Mouse (Mus musculus) thymus, postnatal 10 days (tissue): ENCODE measurements around the gene Pid1.

ENCODE experiments used
- DNase-seq, 2 experiments: peaks; one replicate each; pipeline ENCODE4 v3.0.0; 2021; ENCODE audit warnings: low spot score in 2 of 2

Gene Pid1

GRCm38 (mm10) chr1:84363967-84364366, at the start of gene Pid1:
Pid1 (minus strand) TSS chr1:84364180.
- no peak for DNase-seq

- DNase-seq, result no peak
Observed at GRCm38 (mm10) chr1:84409514-84409913, 45.5 kb upstream of the Pid1 start.

GRCm38 (mm10) chr1:84408873-84409272, 44.9 kb upstream of the Pid1 start:
- no peak for DNase-seq

GRCm38 (mm10) chr1:84406891-84407290, 42.9 kb upstream of the Pid1 start:
- no peak for DNase-seq

GRCm38 (mm10) chr1:84405551-84406290, 41.7 kb upstream of the Pid1 start:
- DNase-seq, result no peak

- DNase-seq, result no peak
Observed at GRCm38 (mm10) chr1:84404880-84405279, 40.9 kb upstream of the Pid1 start.

GRCm38 (mm10) chr1:84402154-84402553, 38.2 kb upstream of the Pid1 start:
- DNase-seq, result no peak

- no peak for DNase-seq
Observed at GRCm38 (mm10) chr1:84399671-84400070, 35.7 kb upstream of the Pid1 start.

DNA sequence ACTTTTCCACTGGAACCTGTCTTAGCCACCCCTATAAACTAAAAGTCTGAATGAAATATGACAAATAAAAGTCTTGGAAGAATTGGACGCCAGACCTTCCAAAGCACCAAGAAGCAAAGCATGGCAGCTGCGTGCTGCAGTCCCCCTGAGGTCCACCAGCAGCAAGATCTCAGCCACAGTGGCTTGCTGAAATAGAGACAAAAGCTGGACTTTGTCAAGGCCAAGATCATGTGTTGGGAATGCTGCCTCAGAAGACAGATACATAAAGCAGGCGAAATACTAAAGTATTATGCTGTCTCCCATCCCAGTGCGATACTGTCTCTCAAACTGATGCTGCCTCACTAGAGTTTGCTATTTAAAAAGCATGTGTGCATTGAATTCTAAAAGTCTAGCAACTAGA, 35.1 kb upstream of the Pid1 start:
- DNase-seq, result no peak

DNA sequence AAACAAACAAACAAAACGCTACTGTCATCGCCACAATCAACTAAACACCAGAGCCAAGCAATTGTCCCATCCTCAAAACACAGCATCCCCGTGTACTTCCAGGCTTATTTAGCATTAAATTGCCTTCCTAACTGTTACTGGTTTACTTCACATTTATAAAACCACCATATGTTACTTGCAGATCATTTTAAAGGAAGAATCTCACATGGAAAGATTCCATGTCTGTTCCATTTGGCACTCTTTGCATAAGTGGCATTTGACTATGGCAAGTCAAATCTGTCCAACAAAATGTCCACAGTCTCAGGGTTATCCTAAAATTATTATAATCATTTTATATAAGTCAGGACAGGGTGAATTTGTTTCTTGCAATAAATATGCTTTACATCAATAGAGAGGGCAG, 32.8 kb upstream of the Pid1 start:
- no peak for DNase-seq

GRCm38 (mm10) chr1:84395928-84396327, 31.9 kb upstream of the Pid1 start:
- DNase-seq, result no peak

- no peak for DNase-seq
Observed at GRCm38 (mm10) chr1:84390961-84391360, 27.0 kb upstream of the Pid1 start.

- no peak for DNase-seq
Observed at GRCm38 (mm10) chr1:84387616-84388015, 23.6 kb upstream of the Pid1 start.

DNA sequence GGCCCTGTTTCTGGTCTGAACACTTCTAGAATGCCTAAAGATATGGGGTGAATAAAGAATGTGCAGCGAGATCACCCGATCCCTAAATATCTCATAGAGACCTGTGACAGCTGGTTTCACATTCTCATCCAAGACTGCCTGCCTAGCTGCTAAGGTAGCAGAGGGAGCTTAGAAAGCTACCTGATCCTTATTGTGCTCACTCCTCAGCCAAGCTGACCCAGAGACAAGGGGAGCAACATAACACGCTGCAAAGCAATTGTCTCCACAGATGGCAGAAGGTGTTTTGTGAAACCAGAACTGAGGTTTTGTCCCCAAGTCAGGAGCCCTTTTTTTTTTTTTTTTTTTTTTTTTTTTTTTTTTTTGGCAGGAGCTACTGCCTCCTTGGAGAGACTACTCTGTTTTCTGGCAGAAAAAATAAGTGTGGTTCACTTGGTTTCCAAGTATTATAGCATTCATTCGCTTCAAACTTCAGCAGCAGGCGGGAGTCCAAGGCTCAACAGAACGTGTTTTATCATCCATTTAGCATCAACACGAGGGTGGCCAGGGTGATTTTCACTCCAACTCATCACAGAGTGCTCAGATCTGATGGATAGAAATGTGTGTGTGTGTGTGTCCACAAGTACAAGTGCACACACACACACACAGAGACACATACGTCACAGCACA, 22.6 kb upstream of the Pid1 start:
- DNase-seq, result no peak

GRCm38 (mm10) chr1:84382709-84383108, 18.7 kb upstream of the Pid1 start:
- DNase-seq, result no peak

GRCm38 (mm10) chr1:84382064-84382463, 18.1 kb upstream of the Pid1 start:
- no peak for DNase-seq

GRCm38 (mm10) chr1:84380895-84381294, 16.9 kb upstream of the Pid1 start:
- no peak for DNase-seq

DNA sequence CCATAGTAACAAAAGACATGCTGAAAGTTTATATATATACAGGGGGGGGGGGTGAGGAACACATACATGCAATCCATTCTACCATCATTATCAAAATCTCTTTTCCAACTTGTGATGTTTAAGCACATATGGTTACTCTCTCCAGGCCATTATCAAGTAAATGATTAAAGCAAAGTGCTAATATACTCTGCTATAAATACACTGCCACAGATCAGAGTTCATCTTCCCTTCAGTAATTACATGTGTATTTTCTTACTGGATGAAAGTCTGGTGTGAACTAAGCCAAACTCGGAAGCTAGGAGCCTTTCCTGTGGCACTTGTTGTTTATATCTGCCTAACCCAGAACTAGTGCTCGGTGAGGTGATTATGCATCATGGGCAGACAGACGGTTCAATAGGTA, 3.8 kb upstream of the Pid1 start:
- no peak for DNase-seq

DNA sequence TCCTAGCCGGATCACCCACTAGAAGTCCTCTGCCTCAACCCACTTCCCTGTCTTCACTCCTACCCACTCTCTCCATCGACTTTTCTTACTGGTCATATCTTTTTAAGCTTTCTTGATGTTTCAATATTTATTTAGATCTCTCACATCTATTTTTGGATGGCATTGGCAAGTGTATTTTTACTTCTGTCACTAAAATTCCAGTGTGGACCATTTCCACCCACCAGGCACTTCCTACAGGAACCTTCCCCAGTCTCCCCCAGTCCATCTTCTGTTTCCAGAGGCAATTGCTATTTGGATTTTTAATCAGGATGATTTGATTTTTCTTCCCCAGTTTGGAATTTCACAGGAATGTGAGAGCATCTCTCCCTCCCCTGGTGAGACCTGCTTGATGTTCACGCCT, 2.6 kb upstream of the Pid1 start:
- no peak for DNase-seq

DNA sequence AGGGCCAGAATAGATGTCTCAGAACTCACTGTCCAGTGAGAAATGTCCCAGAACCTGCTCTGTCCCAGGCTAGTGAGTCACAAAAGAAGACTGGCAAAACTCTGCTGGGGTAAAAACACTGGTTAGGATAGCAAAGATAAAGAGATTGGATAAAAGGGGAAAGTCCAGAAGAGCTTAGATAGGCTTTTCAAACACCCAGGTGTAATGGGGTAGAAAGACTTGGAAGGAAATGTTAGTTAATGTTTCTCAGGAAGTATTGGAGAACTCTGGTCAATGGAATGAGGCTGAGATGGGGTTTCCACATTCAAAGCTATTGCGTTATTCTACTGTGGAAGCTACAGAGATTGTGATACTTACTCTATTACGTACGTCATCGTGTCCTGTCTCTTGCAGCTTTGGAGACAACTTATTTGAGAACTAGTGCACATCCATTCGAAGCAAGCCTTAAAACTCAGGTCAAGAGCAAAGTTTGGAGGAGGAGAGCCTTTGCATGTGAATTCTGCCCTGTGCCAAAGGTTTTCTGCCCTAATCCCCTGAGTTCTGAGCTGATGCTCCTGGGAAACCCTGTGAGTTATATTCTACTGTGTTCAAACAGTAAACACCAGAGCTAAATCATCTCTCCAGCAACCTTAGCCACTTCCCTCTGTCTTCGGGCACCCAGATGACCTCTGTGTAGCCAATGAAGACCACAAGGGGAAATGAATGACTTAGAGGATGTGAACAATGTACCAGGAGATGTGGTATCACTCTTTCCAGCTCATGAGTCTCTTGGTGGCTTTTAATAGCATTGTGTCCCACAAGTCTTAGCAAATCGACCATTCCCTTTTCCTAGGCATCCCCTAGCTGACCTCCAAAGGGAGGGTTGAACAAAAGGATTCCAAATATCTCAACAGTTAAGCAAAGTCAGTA, 1.0 kb downstream of the Pid1 start:
- DNase-seq, result no peak

DNA sequence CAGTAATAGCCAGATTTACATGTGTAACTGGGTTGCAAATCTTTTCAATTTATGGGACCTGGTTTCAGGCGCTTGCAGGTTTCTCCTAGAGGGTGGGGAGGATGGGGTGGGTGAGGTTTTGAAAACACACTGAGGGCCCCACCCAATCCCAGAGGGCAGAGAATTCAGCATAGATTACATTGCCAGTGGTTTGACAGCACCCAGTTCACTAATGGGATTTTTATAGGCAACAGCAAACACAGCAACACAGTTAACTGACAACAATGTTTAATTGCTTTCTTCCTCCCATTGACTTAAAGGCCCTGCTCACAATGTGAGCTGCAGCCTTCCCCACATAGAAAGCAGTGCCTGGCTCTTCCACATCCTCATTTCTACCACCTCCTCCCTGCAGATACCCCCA, 1.8 kb downstream of the Pid1 start:
- DNase-seq, result no peak

DNA sequence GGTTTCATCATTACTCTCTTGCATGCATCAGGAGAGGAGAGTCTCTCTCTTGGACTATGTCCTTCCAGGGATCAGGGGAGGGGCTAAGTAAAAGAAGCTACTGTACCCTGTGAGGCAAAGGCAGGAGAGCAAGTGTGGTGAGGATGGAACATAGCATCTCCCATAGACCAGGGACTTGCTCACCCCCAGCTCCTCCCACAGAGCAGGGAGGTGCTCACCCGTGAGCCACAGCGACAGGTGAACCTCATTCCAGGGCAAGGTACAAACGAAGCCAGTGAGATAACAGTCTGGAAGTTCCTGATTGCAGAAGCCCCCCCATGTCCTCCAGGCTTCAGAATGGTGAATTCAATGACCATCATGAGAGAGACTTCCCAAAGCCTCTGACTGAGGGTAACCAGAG, 2.6 kb downstream of the Pid1 start:
- DNase-seq, result no peak
